Mouse (Mus musculus) MEL (cell line): ENCODE measurements around the gene Galnt6.

ENCODE experiments used
- BHLHE40 ChIP-seq: IDR thresholded peaks from 2 replicates; pipeline ENCODE4 v1.6.1; 2012; ENCODE audit warnings: low read depth, mild to moderate bottlenecking, inconsistent platforms, low read length, improper control_type of control experiment, borderline replicate concordance
- CHD1 ChIP-seq: IDR thresholded peaks from 2 replicates; pipeline ENCODE4 v1.6.1; 2012; ENCODE audit warnings: low read depth, mild to moderate bottlenecking, inconsistent platforms, low read length, improper control_type of control experiment
- CHD2 ChIP-seq: IDR thresholded peaks from 2 replicates; pipeline ENCODE4 v1.6.1; 2011; ENCODE audit warnings: low read length, improper control_type of control experiment
- CTCF ChIP-seq, 3 experiments: IDR thresholded peaks in 2 of 3; conservative IDR thresholded peaks in 1 of 3; 2 replicates each; pipeline ENCODE4 v1.5.1; 2011 to 2012; ENCODE audit warnings: low read length in 3 of 3, low read depth in 2 of 3, mild to moderate bottlenecking in 2 of 3, improper control_type of control experiment in 1 of 3, inconsistent platforms in 1 of 3, mixed read lengths in 1 of 3, moderate library complexity in 1 of 3; ENCODE audit not compliant: control insufficient read depth in 1 of 3, insufficient read depth in 1 of 3, poor library complexity in 1 of 3, severe bottlenecking in 1 of 3
- GATA1 ChIP-seq: IDR thresholded peaks from 2 replicates; pipeline ENCODE4 v1.6.1; 2011; ENCODE audit warnings: low read depth, low read length, improper control_type of control experiment
- KAT2A ChIP-seq: conservative IDR thresholded peaks from 2 replicates; pipeline ENCODE4 v1.6.1; 2012; ENCODE audit warnings: low read depth, low read length, improper control_type of control experiment, inconsistent platforms
- TBP ChIP-seq: IDR thresholded peaks from 2 replicates; pipeline ENCODE4 v1.8.0; 2011; ENCODE audit warnings: low read depth, low read length, improper control_type of control experiment
- ZC3H11A ChIP-seq: IDR thresholded peaks from 2 replicates; pipeline ENCODE4 v1.6.1; 2012; ENCODE audit warnings: low read depth, mild to moderate bottlenecking, inconsistent platforms, low read length, improper control_type of control experiment

GRCm38 (mm10) chr15:100764163-100764951 lies 35.2 kb upstream of the Galnt6 start:
- TF ChIP-seq CTCF (IDR thresholded peaks at IDR 0.05 in 2 of 3, conservative IDR thresholded peaks at IDR 0.05 in 1 of 3; ENCODE audit: control insufficient read depth in 1 of 3, insufficient read depth in 1 of 3, low read depth in 2 of 3, low read length in 3 of 3, poor library complexity in 1 of 3, severe bottlenecking in 1 of 3) (no peak), TBP (no peak), BHLHE40 (no peak), CHD1 (no peak), KAT2A (no peak), ZC3H11A (no peak), CHD2 (no peak), GATA1 (no peak)
